Mouse (Mus musculus) midbrain, embryonic 10.5 days (tissue): ENCODE data around the gene Wfdc6a. TPM values are rescaled to one million over a fixed set of nuclear protein-coding genes. Genes with fewer than 3 reads are reported as not detected.
"Not testable (repeated sequence)": the region's sequence is repeated elsewhere in the genome, so short reads cannot be mapped to it uniquely, and the experiment has no call there.

ENCODE experiments used
- DNase-seq: peaks from one replicate; pipeline ENCODE4 v3.0.0-alpha.2; 2017; ENCODE audit warnings: low spot score
- H3K27ac ChIP-seq: fragments of 300-500 bp; sonication (generic); replicated peaks from 2 replicates; pipeline ENCODE4 v1.5.1; 2016; ENCODE audit warnings: mild to moderate bottlenecking
- H3K27me3 ChIP-seq: fragments of 300-500 bp; sonication (generic); 2 replicates; pipeline ENCODE4 v1.6.1; 2016; ENCODE audit warnings: low read depth, mild to moderate bottlenecking; ENCODE audit not compliant: poor library complexity, severe bottlenecking
- H3K36me3 ChIP-seq: fragments of 300-500 bp; sonication (generic); 2 replicates; pipeline ENCODE4 v1.6.1; 2016; ENCODE audit warnings: mild to moderate bottlenecking, moderate library complexity
- H3K4me1 ChIP-seq: fragments of 300-500 bp; sonication (generic); 2 replicates; pipeline ENCODE4 v1.6.1; 2016
- H3K4me3 ChIP-seq: fragments of 300-500 bp; sonication (generic); 2 replicates; pipeline ENCODE4 v1.5.1; 2016; ENCODE audit warnings: mild to moderate bottlenecking, moderate library complexity
- H3K9me3 ChIP-seq: fragments of 300-500 bp; sonication (generic); replicated peaks from 2 replicates; pipeline ENCODE4 v1.6.1; 2016; ENCODE audit warnings: mild to moderate bottlenecking
- WGBS: fragments of 180-500 bp; shearing (Covaris S2); methylation state at CpG from one replicate; pipeline ENCODE4 v1.1.7; 2016; 5-methylcytosine and 5-hydroxymethylcytosine counted together
- polyA plus RNA-seq: library from polyadenylated mRNA; unstranded; fragments of >200 nt; fragmentation: Nextera tagmentation; extraction: Ambion mirVana; gene quantifications from 2 replicates; pipeline ENCODE4 v1.2.1, GENCODE M21; 2016

Wfdc6a gene
- not detected in 2 replicates for polyA plus RNA-seq

- H3K4me1 ChIP-seq = peaks cover 17% of the 10 kb centered on the region
- not testable (repeated sequence) for H3K9me3 ChIP-seq, H3K27ac ChIP-seq, H3K36me3 ChIP-seq, H3K27me3 ChIP-seq, H3K4me3 ChIP-seq, DNase-seq
- 68% methylated on average over 13 of the region's 13 CpGs for WGBS
These were observed at the start of gene Wfdc6a for GRCm38 (mm10) chr2:164585025-164585725. Gene Wfdc6a (minus strand): TSS chr2:164585447.

GRCm38 (mm10) chr2:164621775-164622174 lies 36.5 kb upstream of the Wfdc6a start:
- H3K9me3 ChIP-seq = no peaks in the 10 kb centered on the region
- no peaks in the 10 kb centered on the region for H3K27me3 ChIP-seq
- no peaks in the 10 kb centered on the region for H3K36me3 ChIP-seq
- peaks cover 6% of the 10 kb centered on the region; the same call in 1 of the 2 replicates for H3K4me1 ChIP-seq
- no peak for DNase-seq
- H3K27ac ChIP-seq = no peak overlapping the region
- no peak overlapping the region for H3K4me3 ChIP-seq
- WGBS = 88% methylated on average over 4 of the region's 4 CpGs

- Histone ChIP-seq H3K36me3 (no peaks in the 10 kb centered on the region), H3K27ac (no peak overlapping the region), H3K27me3 (no peaks in the 10 kb centered on the region), H3K4me1 (peaks cover 6% of the 10 kb centered on the region; the same call in 1 of the 2 replicates), H3K9me3 (no peaks in the 10 kb centered on the region), H3K4me3 (no peak overlapping the region)
- WGBS = 83% methylated on average over 5 of the region's 5 CpGs
- DNase-seq = no peak
These were observed 33.8 kb upstream of the Wfdc6a start for GRCm38 (mm10) chr2:164619050-164619449.

GRCm38 (mm10) chr2:164615386-164615785 lies 30.1 kb upstream of the Wfdc6a start:
- WGBS = 92% methylated on average over 3 of the region's 3 CpGs
- Histone ChIP-seq H3K4me1 (peaks cover 6% of the 10 kb centered on the region; the same call in 1 of the 2 replicates), H3K36me3 (no peaks in the 10 kb centered on the region), H3K27me3 (no peaks in the 10 kb centered on the region), H3K27ac (no peak overlapping the region), H3K9me3 (no peaks in the 10 kb centered on the region), H3K4me3 (no peak overlapping the region)
- DNase-seq = no peak

GRCm38 (mm10) chr2:164613471-164613870 lies 28.2 kb upstream of the Wfdc6a start, which contains the start of the genes Wfdc6b and Wfdc8:
Gene Wfdc6b (plus strand): TSS chr2:164613522.
Gene Wfdc8 (minus strand): TSS chr2:164613626.
- H3K27me3 ChIP-seq, H3K4me1 ChIP-seq, H3K27ac ChIP-seq, H3K36me3 ChIP-seq, H3K9me3 ChIP-seq, H3K4me3 ChIP-seq, DNase-seq: not testable (repeated sequence)
- WGBS = 69% methylated on average over 8 of the region's 8 CpGs

- H3K4me1 ChIP-seq = no peaks in the 10 kb centered on the region
- no peaks in the 10 kb centered on the region; the same call in 1 of the 2 replicates for H3K9me3 ChIP-seq
- no peaks in the 10 kb centered on the region for H3K36me3 ChIP-seq
- no peak for DNase-seq
- WGBS = 88% methylated on average over 6 of the region's 6 CpGs
- no peak overlapping the region for H3K27ac ChIP-seq
- no peaks in the 10 kb centered on the region for H3K27me3 ChIP-seq
- no peak overlapping the region for H3K4me3 ChIP-seq
These were observed 23.5 kb upstream of the Wfdc6a start for GRCm38 (mm10) chr2:164608781-164609180.

DNA sequence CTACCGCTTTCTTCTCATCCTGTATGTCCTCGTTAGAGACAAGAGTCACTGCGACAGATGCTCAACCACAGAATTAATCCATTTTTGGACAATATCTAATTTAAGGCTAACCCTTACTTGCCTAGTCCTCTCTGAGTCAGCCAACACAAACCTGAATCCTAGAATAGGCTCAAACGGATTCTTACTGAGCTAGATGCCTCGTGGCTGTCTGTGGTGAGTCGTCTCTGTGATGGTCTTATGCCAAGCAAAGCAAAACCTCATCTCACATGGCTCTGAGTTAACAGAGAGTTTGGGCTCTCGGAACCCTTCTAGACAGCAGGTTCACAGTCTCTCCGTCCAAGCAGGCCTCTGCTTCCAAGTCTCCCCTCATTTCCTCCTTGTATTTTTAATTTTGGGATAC lies 19.2 kb upstream of the Wfdc6a start:
- H3K36me3 ChIP-seq = no peaks in the 10 kb centered on the region
- no peak for DNase-seq
- H3K27me3 ChIP-seq = no peaks in the 10 kb centered on the region
- 94% methylated on average over 8 of the region's 8 CpGs for WGBS
- no peaks in the 10 kb centered on the region for H3K4me1 ChIP-seq
- H3K27ac ChIP-seq = no peak overlapping the region
- no peak overlapping the region for H3K4me3 ChIP-seq
- H3K9me3 ChIP-seq = peaks cover 9% of the 10 kb centered on the region; the same call in 1 of the 2 replicates

DNA sequence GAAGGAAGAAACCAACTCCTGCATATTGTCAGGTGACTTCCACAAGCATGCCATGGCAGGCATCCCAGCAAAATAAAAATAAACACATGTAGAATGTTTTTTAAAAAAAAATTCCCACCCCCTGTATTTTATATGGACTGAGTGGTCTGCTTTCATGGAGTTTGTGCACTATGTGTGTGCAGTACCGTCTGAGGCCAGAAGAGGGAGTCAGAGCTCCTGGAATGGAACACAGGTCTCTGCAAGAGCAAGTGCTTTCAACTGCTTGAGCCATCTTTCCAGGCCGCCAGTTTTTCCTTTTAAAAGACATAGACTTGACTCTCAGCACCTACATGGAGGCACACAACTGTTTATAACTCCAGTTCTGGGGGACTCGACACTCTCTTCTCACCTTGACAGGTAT lies 18.2 kb upstream of the Wfdc6a start:
- Histone ChIP-seq H3K9me3 (peaks cover 9% of the 10 kb centered on the region; the same call in 1 of the 2 replicates), H3K27me3 (no peaks in the 10 kb centered on the region), H3K27ac (no peak overlapping the region), H3K36me3 (no peaks in the 10 kb centered on the region), H3K4me3 (no peak overlapping the region), H3K4me1 (no peaks in the 10 kb centered on the region)
- WGBS = 89% methylated on average over 3 of the region's 3 CpGs
- no peak for DNase-seq

GRCm38 (mm10) chr2:164600179-164600578 lies 14.9 kb upstream of the Wfdc6a start:
- no peaks in the 10 kb centered on the region for H3K36me3 ChIP-seq
- H3K27me3 ChIP-seq = no peaks in the 10 kb centered on the region
- 73% methylated on average over 3 of the region's 3 CpGs for WGBS
- peaks cover 5% of the 10 kb centered on the region; the same call in 1 of the 2 replicates for H3K4me1 ChIP-seq
- no peak overlapping the region for H3K27ac ChIP-seq
- H3K4me3 ChIP-seq = no peak overlapping the region
- H3K9me3 ChIP-seq = peaks cover 9% of the 10 kb centered on the region; the same call in 1 of the 2 replicates
- no peak for DNase-seq

DNA sequence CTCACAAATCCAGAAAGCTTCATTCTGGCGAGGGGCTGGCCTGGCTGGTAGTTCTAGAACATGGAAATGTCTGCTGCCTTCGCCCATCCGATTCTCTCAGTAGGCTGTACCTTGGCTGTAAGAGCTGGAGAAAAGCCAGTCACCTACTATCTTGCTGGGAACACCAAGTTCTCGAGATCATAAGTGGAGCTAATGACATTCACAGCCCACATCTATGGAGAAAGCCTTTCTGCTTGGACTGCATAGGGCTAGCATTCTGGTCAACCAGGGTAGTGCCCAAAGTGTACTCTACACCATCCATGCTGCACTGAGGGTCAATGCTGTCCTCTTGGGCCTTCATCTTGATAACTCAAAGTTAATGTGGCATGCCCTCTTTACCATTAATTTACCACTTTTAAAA lies 8.2 kb upstream of the Wfdc6a start, which contains the start of gene Eppin:
Eppin (minus strand) TSS at position 101 of the 400 bp plus-strand sequence.
- H3K36me3 ChIP-seq = no peaks in the 10 kb centered on the region
- peaks cover 5% of the 10 kb centered on the region; the same call in 1 of the 2 replicates for H3K4me1 ChIP-seq
- no peak within 1 kb of the TSS for H3K4me3 ChIP-seq
- no peaks in the 10 kb centered on the region for H3K9me3 ChIP-seq
- WGBS = 88% methylated on average over 4 of the region's 4 CpGs
- no peak for DNase-seq
- H3K27ac ChIP-seq = no peak within 1 kb of the TSS
- H3K27me3 ChIP-seq = no peaks in the 10 kb centered on the region

GRCm38 (mm10) chr2:164592014-164592413 lies 6.8 kb upstream of the Wfdc6a start:
- Histone ChIP-seq H3K4me1 (0 out of 2 replicates have a peak, but pooled peaks cover under 1% of the 10 kb centered on the region), H3K4me3 (no peak overlapping the region), H3K27me3 (no peaks in the 10 kb centered on the region), H3K36me3 (no peaks in the 10 kb centered on the region), H3K27ac (peak overlapping the region; percentile 69), H3K9me3 (no peaks in the 10 kb centered on the region)
- WGBS = 13% methylated on average over 4 of the region's 4 CpGs
- peak; percentile 40 for DNase-seq

- WGBS = 89% methylated on average over 6 of the region's 6 CpGs
- not testable (repeated sequence) for H3K27ac ChIP-seq, H3K4me3 ChIP-seq, DNase-seq, H3K4me1 ChIP-seq, H3K9me3 ChIP-seq, H3K36me3 ChIP-seq, H3K27me3 ChIP-seq
These were observed 11.9 kb downstream of the Wfdc6a start, which contains the start of gene Spint3 for GRCm38 (mm10) chr2:164573359-164573758. Gene Spint3 (minus strand): TSS chr2:164573459.

GRCm38 (mm10) chr2:164567460-164567859 lies 17.8 kb downstream of the Wfdc6a start:
- peaks cover 20% of the 10 kb centered on the region for H3K4me1 ChIP-seq
- peaks cover 14% of the 10 kb centered on the region for H3K27me3 ChIP-seq
- no peak for DNase-seq
- no peaks in the 10 kb centered on the region for H3K9me3 ChIP-seq
- 89% methylated on average over 5 of the region's 5 CpGs for WGBS
- no peak overlapping the region for H3K4me3 ChIP-seq
- no peak overlapping the region for H3K27ac ChIP-seq
- H3K36me3 ChIP-seq = peaks cover 8% of the 10 kb centered on the region; the same call in 1 of the 2 replicates
